Mouse (Mus musculus): ENCODE data around the gene Camk1d. TPM values are rescaled to one million over a fixed set of nuclear protein-coding genes. Genes with fewer than 3 reads are reported as not detected.

The Camk1d gene
- polyA plus RNA-seq, 1 experiment, result 13.2 TPM

GRCm38 (mm10) chr2:5700931-5701330 is 13.4 kb downstream of the Camk1d start:
- TF ChIP-seq CTCF (IDR thresholded peaks at IDR 0.05; ENCODE audit: borderline replicate concordance, control insufficient read depth, extremely low read depth, insufficient read depth, low read length, poor library complexity), result no peak
- TF ChIP-seq POLR2A (IDR thresholded peaks at IDR 0.05; ENCODE audit: control insufficient read depth, extremely low read depth, insufficient read depth, low read length, poor library complexity), result no peak
- Histone ChIP-seq H3K27ac (ENCODE audit: control insufficient read depth, insufficient read depth, low read length) (no peak overlapping the region), H3K27me3 (ENCODE audit: control insufficient read depth, insufficient read depth, low read length) (no peaks in the 10 kb centered on the region), H3K4me1 (replicated peaks; ENCODE audit: control insufficient read depth, insufficient read depth, low read length) (peaks cover 5% of the 10 kb centered on the region; the same call in 1 of the 2 replicates), H3K4me3 (ENCODE audit: control insufficient read depth, insufficient read depth, low read length) (no peak overlapping the region), H3K36me3 (ENCODE audit: control insufficient read depth, insufficient read depth, low read length) (no peaks in the 10 kb centered on the region)
- 96% methylated on average over 3 of the region's 3 CpGs for WGBS
- no peak for DNase-seq

GRCm38 (mm10) chr2:5698451-5698850 is 15.9 kb downstream of the Camk1d start:
- H3K27ac ChIP-seq (ENCODE audit: control insufficient read depth, insufficient read depth, low read length), result no peak overlapping the region
- no peaks in the 10 kb centered on the region for H3K36me3 ChIP-seq (ENCODE audit: control insufficient read depth, insufficient read depth, low read length)
- no peak for DNase-seq
- 90% methylated on average over 8 of the region's 8 CpGs for WGBS
- no peaks in the 10 kb centered on the region for H3K27me3 ChIP-seq (ENCODE audit: control insufficient read depth, insufficient read depth, low read length)
- no peak for TF ChIP-seq CTCF (IDR thresholded peaks at IDR 0.05; ENCODE audit: borderline replicate concordance, control insufficient read depth, extremely low read depth, insufficient read depth, low read length, poor library complexity)
- TF ChIP-seq POLR2A (IDR thresholded peaks at IDR 0.05; ENCODE audit: control insufficient read depth, extremely low read depth, insufficient read depth, low read length, poor library complexity), result no peak
- no peak overlapping the region for H3K4me3 ChIP-seq (ENCODE audit: control insufficient read depth, insufficient read depth, low read length)
- H3K4me1 ChIP-seq (replicated peaks; ENCODE audit: control insufficient read depth, insufficient read depth, low read length), result no peaks in the 10 kb centered on the region

GRCm38 (mm10) chr2:5694094-5694493 is 20.2 kb downstream of the Camk1d start:
- Histone ChIP-seq H3K4me3 (ENCODE audit: control insufficient read depth, insufficient read depth, low read length) (no peak overlapping the region), H3K4me1 (replicated peaks; ENCODE audit: control insufficient read depth, insufficient read depth, low read length) (no peaks in the 10 kb centered on the region), H3K27me3 (ENCODE audit: control insufficient read depth, insufficient read depth, low read length) (no peaks in the 10 kb centered on the region), H3K27ac (ENCODE audit: control insufficient read depth, insufficient read depth, low read length) (no peak overlapping the region), H3K36me3 (ENCODE audit: control insufficient read depth, insufficient read depth, low read length) (no peaks in the 10 kb centered on the region)
- no peak for TF ChIP-seq POLR2A (IDR thresholded peaks at IDR 0.05; ENCODE audit: control insufficient read depth, extremely low read depth, insufficient read depth, low read length, poor library complexity)
- TF ChIP-seq CTCF (IDR thresholded peaks at IDR 0.05; ENCODE audit: borderline replicate concordance, control insufficient read depth, extremely low read depth, insufficient read depth, low read length, poor library complexity), result no peak
- 84% methylated on average over 9 of the region's 9 CpGs for WGBS
- DNase-seq, result no peak

- H3K4me1 ChIP-seq (replicated peaks; ENCODE audit: control insufficient read depth, insufficient read depth, low read length), result no peaks in the 10 kb centered on the region
- no peak for TF ChIP-seq POLR2A (IDR thresholded peaks at IDR 0.05; ENCODE audit: control insufficient read depth, extremely low read depth, insufficient read depth, low read length, poor library complexity)
- no peak for TF ChIP-seq CTCF (IDR thresholded peaks at IDR 0.05; ENCODE audit: borderline replicate concordance, control insufficient read depth, extremely low read depth, insufficient read depth, low read length, poor library complexity)
- no peak overlapping the region for H3K27ac ChIP-seq (ENCODE audit: control insufficient read depth, insufficient read depth, low read length)
- WGBS, result 63% methylated on average over 3 of the region's 3 CpGs
- DNase-seq, result no peak
- no peak overlapping the region for H3K4me3 ChIP-seq (ENCODE audit: control insufficient read depth, insufficient read depth, low read length)
- no peaks in the 10 kb centered on the region for H3K27me3 ChIP-seq (ENCODE audit: control insufficient read depth, insufficient read depth, low read length)
- H3K36me3 ChIP-seq (ENCODE audit: control insufficient read depth, insufficient read depth, low read length), result no peaks in the 10 kb centered on the region
Observed at GRCm38 (mm10) chr2:5691729-5692128, 22.6 kb downstream of the Camk1d start.

GRCm38 (mm10) chr2:5683366-5683765 is 30.9 kb downstream of the Camk1d start:
- no peak for TF ChIP-seq POLR2A (IDR thresholded peaks at IDR 0.05; ENCODE audit: control insufficient read depth, extremely low read depth, insufficient read depth, low read length, poor library complexity)
- no peak for TF ChIP-seq CTCF (IDR thresholded peaks at IDR 0.05; ENCODE audit: borderline replicate concordance, control insufficient read depth, extremely low read depth, insufficient read depth, low read length, poor library complexity)
- 97% methylated on average over 4 of the region's 4 CpGs for WGBS
- no peak for DNase-seq

GRCm38 (mm10) chr2:5681909-5682308 is 32.4 kb downstream of the Camk1d start:
- H3K27me3 ChIP-seq (ENCODE audit: control insufficient read depth, insufficient read depth, low read length), result no peaks in the 10 kb centered on the region
- no peak for DNase-seq
- H3K4me3 ChIP-seq (ENCODE audit: control insufficient read depth, insufficient read depth, low read length), result no peak overlapping the region
- 76% methylated on average over 8 of the region's 8 CpGs for WGBS
- H3K27ac ChIP-seq (ENCODE audit: control insufficient read depth, insufficient read depth, low read length), result no peak overlapping the region
- H3K36me3 ChIP-seq (ENCODE audit: control insufficient read depth, insufficient read depth, low read length), result no peaks in the 10 kb centered on the region
- TF ChIP-seq CTCF (IDR thresholded peaks at IDR 0.05; ENCODE audit: borderline replicate concordance, control insufficient read depth, extremely low read depth, insufficient read depth, low read length, poor library complexity) (no peak), POLR2A (IDR thresholded peaks at IDR 0.05; ENCODE audit: control insufficient read depth, extremely low read depth, insufficient read depth, low read length, poor library complexity) (no peak)
- H3K4me1 ChIP-seq (replicated peaks; ENCODE audit: control insufficient read depth, insufficient read depth, low read length), result no peaks in the 10 kb centered on the region

More at GRCm38 (mm10) chr2:5683366-5683765, 30.9 kb downstream of the Camk1d start:
- no peak overlapping the region for H3K4me3 ChIP-seq (ENCODE audit: control insufficient read depth, insufficient read depth, low read length)
- no peaks in the 10 kb centered on the region for H3K4me1 ChIP-seq (replicated peaks; ENCODE audit: control insufficient read depth, insufficient read depth, low read length)
- H3K27me3 ChIP-seq (ENCODE audit: control insufficient read depth, insufficient read depth, low read length), result no peaks in the 10 kb centered on the region
- H3K36me3 ChIP-seq (ENCODE audit: control insufficient read depth, insufficient read depth, low read length), result no peaks in the 10 kb centered on the region
- no peak overlapping the region for H3K27ac ChIP-seq (ENCODE audit: control insufficient read depth, insufficient read depth, low read length)

GRCm38 (mm10) chr2:5681302-5681701 is 33.0 kb downstream of the Camk1d start:
- Histone ChIP-seq H3K4me1 (replicated peaks; ENCODE audit: control insufficient read depth, insufficient read depth, low read length) (no peaks in the 10 kb centered on the region), H3K27me3 (ENCODE audit: control insufficient read depth, insufficient read depth, low read length) (no peaks in the 10 kb centered on the region), H3K4me3 (ENCODE audit: control insufficient read depth, insufficient read depth, low read length) (no peak overlapping the region), H3K27ac (ENCODE audit: control insufficient read depth, insufficient read depth, low read length) (no peak overlapping the region), H3K36me3 (ENCODE audit: control insufficient read depth, insufficient read depth, low read length) (no peaks in the 10 kb centered on the region)
- WGBS, result 99% methylated on average over 7 of the region's 7 CpGs
- DNase-seq, result no peak
- no peak for TF ChIP-seq POLR2A (IDR thresholded peaks at IDR 0.05; ENCODE audit: control insufficient read depth, extremely low read depth, insufficient read depth, low read length, poor library complexity)
- TF ChIP-seq CTCF (IDR thresholded peaks at IDR 0.05; ENCODE audit: borderline replicate concordance, control insufficient read depth, extremely low read depth, insufficient read depth, low read length, poor library complexity), result no peak
